Mouse (Mus musculus): ENCODE results near the gene Actn4. TPM values are rescaled to one million over a fixed set of nuclear protein-coding genes. Genes with fewer than 3 reads are reported as not detected.
"Not testable (repeated sequence)": the region's sequence is repeated elsewhere in the genome, so short reads cannot be mapped to it uniquely, and the experiment has no call there.

Actn4 gene
- polyA plus RNA-seq, 1 experiment, result 314 TPM

GRCm38 (mm10) chr7:28972542-28972985 is 10.4 kb upstream of the Actn4 start:
- H3K4me1 ChIP-seq (ENCODE audit: control insufficient read depth, insufficient read depth, low read length), result peaks cover 16% of the 10 kb centered on the region
- 60% methylated on average over 8 of the region's 8 CpGs for WGBS
- H3K4me3 ChIP-seq (replicated peaks; ENCODE audit: extremely low read depth, low read depth, low read length), result no peak overlapping the region
- TF ChIP-seq CTCF (IDR thresholded peaks at IDR 0.05; ENCODE audit: insufficient read depth, low read length) (peak; percentile 77), POLR2A (IDR thresholded peaks at IDR 0.05; ENCODE audit: borderline replicate concordance, extremely low read depth, low read depth, low read length) (no peak)
- peak; percentile 78 for DNase-seq

- no peak for TF ChIP-seq CTCF (IDR thresholded peaks at IDR 0.05; ENCODE audit: insufficient read depth, low read length)
- TF ChIP-seq POLR2A (IDR thresholded peaks at IDR 0.05; ENCODE audit: borderline replicate concordance, extremely low read depth, low read depth, low read length), result no peak
- peak; percentile 62 for DNase-seq
- Histone ChIP-seq H3K4me3 (replicated peaks; ENCODE audit: extremely low read depth, low read depth, low read length) (no peak overlapping the region), H3K4me1 (ENCODE audit: control insufficient read depth, insufficient read depth, low read length) (peaks cover 16% of the 10 kb centered on the region)
- 15% methylated on average over 6 of the region's 6 CpGs for WGBS
Observed at GRCm38 (mm10) chr7:28971770-28972269, 9.7 kb upstream of the Actn4 start.

GRCm38 (mm10) chr7:28971029-28971428 is 8.9 kb upstream of the Actn4 start:
- Histone ChIP-seq H3K4me1 (ENCODE audit: control insufficient read depth, insufficient read depth, low read length) (peaks cover 16% of the 10 kb centered on the region), H3K4me3 (replicated peaks; ENCODE audit: extremely low read depth, low read depth, low read length) (no peak overlapping the region)
- WGBS, result 67% methylated on average over 7 of the region's 7 CpGs
- TF ChIP-seq POLR2A (IDR thresholded peaks at IDR 0.05; ENCODE audit: borderline replicate concordance, extremely low read depth, low read depth, low read length), result no peak
- no peak for TF ChIP-seq CTCF (IDR thresholded peaks at IDR 0.05; ENCODE audit: insufficient read depth, low read length)
- no peak for DNase-seq

GRCm38 (mm10) chr7:28969672-28970394 is 7.7 kb upstream of the Actn4 start:
- Histone ChIP-seq H3K4me1 (ENCODE audit: control insufficient read depth, insufficient read depth, low read length) (peaks cover 16% of the 10 kb centered on the region), H3K4me3 (replicated peaks; ENCODE audit: extremely low read depth, low read depth, low read length) (no peak overlapping the region)
- DNase-seq, result no peak
- 49% methylated on average over 12 of the region's 12 CpGs for WGBS
- TF ChIP-seq POLR2A (IDR thresholded peaks at IDR 0.05; ENCODE audit: borderline replicate concordance, extremely low read depth, low read depth, low read length) (no peak), CTCF (IDR thresholded peaks at IDR 0.05; ENCODE audit: insufficient read depth, low read length) (no peak)

GRCm38 (mm10) chr7:28969271-28969670 is 7.1 kb upstream of the Actn4 start:
- no peak for DNase-seq
- whole genome bisulfite sequencing, result 100% methylated on average over 1 of the region's 1 CpGs
- Histone ChIP-seq H3K4me1 (ENCODE audit: control insufficient read depth, insufficient read depth, low read length) (peaks cover 16% of the 10 kb centered on the region), H3K4me3 (replicated peaks; ENCODE audit: extremely low read depth, low read depth, low read length) (no peak overlapping the region)
- TF ChIP-seq CTCF (IDR thresholded peaks at IDR 0.05; ENCODE audit: insufficient read depth, low read length) (no peak), POLR2A (IDR thresholded peaks at IDR 0.05; ENCODE audit: borderline replicate concordance, extremely low read depth, low read depth, low read length) (no peak)

DNA sequence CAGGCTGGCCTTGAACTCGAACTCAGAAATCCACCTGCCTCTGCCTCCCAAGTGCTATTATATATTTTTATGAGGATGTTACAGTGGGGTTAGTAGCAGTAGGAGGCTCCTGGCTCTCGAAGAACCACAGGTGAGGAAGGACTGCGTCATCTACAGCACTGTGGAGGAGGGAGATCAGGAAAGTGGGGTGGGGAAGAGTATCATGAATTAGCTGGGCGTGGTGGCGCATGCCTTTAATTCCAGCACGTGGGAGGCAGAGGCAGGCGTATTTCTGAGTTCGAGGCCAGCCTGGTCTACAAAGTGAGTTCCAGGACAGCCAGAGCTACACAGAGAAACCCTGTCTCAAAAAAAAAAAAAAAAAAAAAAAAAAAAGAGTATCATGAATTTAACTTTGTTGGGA is 6.0 kb upstream of the Actn4 start:
- WGBS, result 94% methylated on average over 8 of the region's 8 CpGs

GRCm38 (mm10) chr7:28966751-28967505 is 4.8 kb upstream of the Actn4 start:
- no peak overlapping the region for H3K4me3 ChIP-seq (replicated peaks; ENCODE audit: extremely low read depth, low read depth, low read length)
- peaks cover 12% of the 10 kb centered on the region for H3K4me1 ChIP-seq (ENCODE audit: control insufficient read depth, insufficient read depth, low read length)
- no peak for DNase-seq
- 75% methylated on average over 4 of the region's 4 CpGs for WGBS
- TF ChIP-seq POLR2A (IDR thresholded peaks at IDR 0.05; ENCODE audit: borderline replicate concordance, extremely low read depth, low read depth, low read length), result no peak
- no peak for TF ChIP-seq CTCF (IDR thresholded peaks at IDR 0.05; ENCODE audit: insufficient read depth, low read length)

More for the DNA sequence above, 6.0 kb upstream of the Actn4 start:
- H3K4me3 ChIP-seq (replicated peaks; ENCODE audit: extremely low read depth, low read depth, low read length); DNase-seq: not testable (repeated sequence)
- H3K4me1 ChIP-seq (ENCODE audit: control insufficient read depth, insufficient read depth, low read length), result peaks cover 16% of the 10 kb centered on the region

DNA sequence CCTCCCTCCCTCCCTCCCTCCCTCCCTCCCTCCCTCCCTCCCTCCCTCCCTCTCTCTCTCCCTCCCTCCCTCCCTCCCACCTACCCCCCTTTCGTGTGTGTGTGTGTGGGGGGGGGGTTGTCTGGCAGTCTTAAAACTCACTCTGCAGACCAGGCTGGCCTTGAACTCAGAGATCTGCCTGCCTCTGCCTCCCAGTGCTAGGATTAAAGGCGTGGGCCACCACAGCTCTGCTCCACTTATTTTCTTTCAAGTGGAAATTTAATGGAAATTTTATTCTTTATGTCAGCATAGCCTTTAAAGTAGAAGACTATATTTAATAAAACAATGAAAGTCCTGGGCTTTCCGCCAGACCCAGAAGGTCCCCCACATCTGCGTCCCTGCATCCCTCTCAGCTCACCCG is 4.0 kb upstream of the Actn4 start:
- no peak overlapping the region for H3K4me3 ChIP-seq (replicated peaks; ENCODE audit: extremely low read depth, low read depth, low read length)
- H3K4me1 ChIP-seq (ENCODE audit: control insufficient read depth, insufficient read depth, low read length), result peaks cover 6% of the 10 kb centered on the region
- no peak for TF ChIP-seq CTCF (IDR thresholded peaks at IDR 0.05; ENCODE audit: insufficient read depth, low read length)
- TF ChIP-seq POLR2A (IDR thresholded peaks at IDR 0.05; ENCODE audit: borderline replicate concordance, extremely low read depth, low read depth, low read length), result no peak
- WGBS, result 96% methylated on average over 4 of the region's 5 CpGs
- no peak for DNase-seq

GRCm38 (mm10) chr7:28965346-28965840 is 3.3 kb upstream of the Actn4 start:
- Histone ChIP-seq H3K4me1 (ENCODE audit: control insufficient read depth, insufficient read depth, low read length) (peaks cover 9% of the 10 kb centered on the region), H3K4me3 (replicated peaks; ENCODE audit: extremely low read depth, low read depth, low read length) (no peak overlapping the region)
- WGBS, result 86% methylated on average over 5 of the region's 5 CpGs
- no peak for DNase-seq
- no peak for TF ChIP-seq CTCF (IDR thresholded peaks at IDR 0.05; ENCODE audit: insufficient read depth, low read length)
